Mouse (Mus musculus) heart, embryonic 16.5 days (tissue): Measurements from ENCODE around the gene Pms2. TPM values are rescaled to one million over a fixed set of nuclear protein-coding genes. Genes with fewer than 3 reads are reported as not detected.

Experiments used
- ATAC-seq: fragments of 200-750 bp; cut with Nextera tagmentation; replicated peaks from 2 replicates; pipeline ENCODE4 v1.8.0; 2017; ENCODE audit warnings: moderate number of reproducible peaks; ENCODE audit not compliant: insufficient read depth, low FRiP score; ENCODE audit errors: extremely low read depth
- H3K27ac ChIP-seq: fragments of 300-500 bp; sonication (generic); 2 replicates; pipeline ENCODE4 v1.5.1; 2014; ENCODE audit warnings: mild to moderate bottlenecking, low read length, control low read depth, moderate library complexity
- H3K27me3 ChIP-seq: fragments of 300-500 bp; sonication (generic); 2 replicates; pipeline ENCODE4 v1.6.1; 2014; ENCODE audit warnings: low read length, mixed read lengths; ENCODE audit not compliant: control insufficient read depth, insufficient read depth
- H3K36me3 ChIP-seq: fragments of 300-500 bp; sonication (generic); 2 replicates; pipeline ENCODE4 v1.6.1; 2014; ENCODE audit not compliant: control insufficient read depth, insufficient read depth
- H3K4me1 ChIP-seq: fragments of 300-500 bp; sonication (generic); 2 replicates; pipeline ENCODE4 v1.6.1; 2014; ENCODE audit warnings: low read length, mixed read lengths; ENCODE audit not compliant: control insufficient read depth, insufficient read depth
- H3K4me2 ChIP-seq: fragments of 300-500 bp; sonication (generic); 2 replicates; pipeline ENCODE4 v1.6.1; 2014; ENCODE audit warnings: low read depth, mild to moderate bottlenecking, control low read depth, low read length
- H3K4me3 ChIP-seq: fragments of 300-500 bp; sonication (generic); 2 replicates; pipeline ENCODE4 v1.5.1; 2014; ENCODE audit warnings: mild to moderate bottlenecking, control low read depth, low read length
- H3K9ac ChIP-seq: fragments of 300-500 bp; sonication (generic); 2 replicates; pipeline ENCODE4 v1.6.1; 2014; ENCODE audit warnings: low read length, control low read depth
- H3K9me3 ChIP-seq: fragments of 300-500 bp; sonication (generic); replicated peaks from 2 replicates; pipeline ENCODE4 v1.6.1; 2016; ENCODE audit warnings: low read length; ENCODE audit not compliant: control insufficient read depth
- WGBS: fragments of 180-500 bp; shearing (Covaris S2); extraction: QIAGEN DNeasy Blood & Tissue Kit; methylation state at CpG from one replicate; pipeline ENCODE4 v1.1.7; 2014; 5-methylcytosine and 5-hydroxymethylcytosine counted together
- polyA plus RNA-seq: library from polyadenylated mRNA; unstranded; fragments of >200 nt; fragmentation: Nextera tagmentation; extraction: Ambion mirVana; gene quantifications from 2 replicates; pipeline ENCODE4 v1.2.1, GENCODE M21; 2015

Gene Pms2
- polyA plus RNA-seq, 1 experiment from 2014 or later = 16.7 TPM

DNA sequence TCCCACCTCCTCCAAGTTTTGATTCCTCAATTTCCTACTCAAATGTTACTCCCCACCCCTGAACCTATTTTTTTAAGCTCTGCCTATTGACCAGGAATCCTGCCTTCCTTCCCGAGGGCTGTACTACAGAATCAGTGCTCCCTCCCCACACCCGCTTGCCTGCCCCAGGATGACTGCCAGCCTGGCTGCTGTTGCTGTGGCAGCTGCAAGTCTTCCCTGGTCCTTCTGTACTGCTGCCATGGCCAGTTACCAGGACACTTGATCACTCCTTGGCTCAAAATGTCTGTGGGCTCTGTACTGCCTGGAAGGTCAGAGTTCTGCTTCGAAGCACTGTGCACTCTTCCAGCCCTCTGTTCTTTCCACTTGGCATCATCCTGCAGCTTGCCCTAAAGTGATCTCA, 7.7 kb upstream of the Pms2 start:
- peaks cover 54% of the 10 kb centered on the region for H3K36me3 ChIP-seq

GRCm38 (mm10) chr5:143903813-143904212, 6.0 kb upstream of the Pms2 start:
- Histone ChIP-seq H3K9me3 (no peaks in the 10 kb centered on the region), H3K4me2 (no peak overlapping the region), H3K27ac (no peak overlapping the region), H3K9ac (no peak overlapping the region), H3K4me3 (no peak overlapping the region), H3K27me3 (no peaks in the 10 kb centered on the region), H3K4me1 (peaks cover 22% of the 10 kb centered on the region), H3K36me3 (peaks cover 46% of the 10 kb centered on the region)
- 60% methylated on average over 4 of the region's 4 CpGs for WGBS
- no peak for ATAC-seq

More for the DNA sequence above, 7.7 kb upstream of the Pms2 start:
- H3K27me3 ChIP-seq = no peaks in the 10 kb centered on the region
- 80% methylated on average over 3 of the region's 3 CpGs for WGBS
- no peak overlapping the region for H3K4me3 ChIP-seq
- no peak overlapping the region for H3K9ac ChIP-seq
- ATAC-seq = no peak
- no peak overlapping the region for H3K4me2 ChIP-seq
- H3K9me3 ChIP-seq = no peaks in the 10 kb centered on the region
- peaks cover 6% of the 10 kb centered on the region for H3K4me1 ChIP-seq
- H3K27ac ChIP-seq = no peak overlapping the region

- peaks cover 32% of the 10 kb centered on the region for H3K4me1 ChIP-seq
- H3K27ac ChIP-seq = 0 out of 2 replicates have a peak overlapping the region, but pooled peaks have one; percentile 18
- H3K9ac ChIP-seq = no peak overlapping the region
- H3K4me3 ChIP-seq = no peak overlapping the region
- peaks cover 37% of the 10 kb centered on the region for H3K36me3 ChIP-seq
- ATAC-seq = no peak
- H3K4me2 ChIP-seq = no peak overlapping the region
- WGBS = 80% methylated on average over 8 of the region's 8 CpGs
- H3K9me3 ChIP-seq = no peaks in the 10 kb centered on the region
- no peaks in the 10 kb centered on the region for H3K27me3 ChIP-seq
These were observed 3.3 kb upstream of the Pms2 start for GRCm38 (mm10) chr5:143906429-143906828.

DNA sequence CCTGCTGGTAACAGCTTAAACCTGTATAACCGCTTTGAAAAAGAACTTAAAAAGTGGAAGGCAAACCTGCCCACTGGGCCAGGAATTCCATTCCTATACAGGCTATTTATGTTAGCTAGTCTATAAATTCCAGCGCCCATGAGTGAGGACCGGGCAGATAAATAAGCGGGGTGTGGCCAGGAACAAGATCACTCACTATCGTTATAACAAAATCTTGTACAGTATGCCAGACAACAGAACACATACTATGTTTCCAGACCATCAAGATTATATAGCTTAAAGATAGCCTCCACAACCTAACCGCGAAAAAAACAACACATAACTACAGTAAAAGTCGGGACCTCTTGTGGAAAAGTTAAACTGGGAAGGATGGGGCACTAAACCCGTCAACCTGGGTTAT, 838 bp upstream of the Pms2 start:
- WGBS = 3% methylated on average over 9 of the region's 9 CpGs
- peak overlapping the region; percentile 66 for H3K4me2 ChIP-seq
- H3K36me3 ChIP-seq = peaks cover 20% of the 10 kb centered on the region
- peak overlapping the region; percentile 74 for H3K9ac ChIP-seq
- peaks cover 32% of the 10 kb centered on the region for H3K4me1 ChIP-seq
- no peaks in the 10 kb centered on the region for H3K27me3 ChIP-seq
- H3K9me3 ChIP-seq = no peaks in the 10 kb centered on the region
- ATAC-seq = no peak
- H3K27ac ChIP-seq = peak overlapping the region; percentile 94
- peak overlapping the region; percentile 70 for H3K4me3 ChIP-seq

- Histone ChIP-seq H3K4me1 (no peaks in the 10 kb centered on the region; the same call in 1 of the 2 replicates), H3K9me3 (no peaks in the 10 kb centered on the region), H3K4me2 (no peak overlapping the region), H3K27ac (no peak overlapping the region), H3K4me3 (no peak overlapping the region), H3K9ac (no peak overlapping the region), H3K27me3 (no peaks in the 10 kb centered on the region), H3K36me3 (peaks cover 21% of the 10 kb centered on the region)
- ATAC-seq = no peak
- WGBS = 94% methylated on average over 9 of the region's 9 CpGs
These were observed 6.5 kb downstream of the Pms2 start for GRCm38 (mm10) chr5:143916221-143916620.

DNA sequence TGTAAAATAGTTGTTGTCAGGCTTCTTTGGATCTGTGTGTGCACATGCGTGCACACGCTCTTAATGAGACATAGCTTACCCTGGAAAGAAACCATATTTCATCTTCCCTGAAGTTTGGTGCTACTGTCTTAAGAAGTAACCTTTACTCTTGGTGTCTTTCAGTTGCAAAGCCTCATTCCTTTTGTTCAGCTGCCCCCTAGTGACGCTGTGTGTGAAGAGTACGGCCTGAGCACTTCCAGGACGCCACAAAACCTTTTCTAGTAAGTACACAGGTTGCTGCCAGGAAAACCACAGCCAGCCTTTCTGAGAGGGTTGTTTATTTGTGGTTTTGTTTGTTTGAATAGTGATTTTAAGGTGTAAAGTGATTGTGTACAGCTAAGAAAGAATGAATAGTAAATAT, 7.7 kb downstream of the Pms2 start:
- H3K9ac ChIP-seq = no peak overlapping the region
- H3K4me2 ChIP-seq = no peak overlapping the region
- WGBS = 48% methylated on average over 5 of the region's 5 CpGs
- H3K27ac ChIP-seq = no peak overlapping the region
- ATAC-seq = no peak
- no peaks in the 10 kb centered on the region for H3K9me3 ChIP-seq
- H3K36me3 ChIP-seq = peaks cover 28% of the 10 kb centered on the region
- no peak overlapping the region for H3K4me3 ChIP-seq
- H3K27me3 ChIP-seq = no peaks in the 10 kb centered on the region
- no peaks in the 10 kb centered on the region for H3K4me1 ChIP-seq

DNA sequence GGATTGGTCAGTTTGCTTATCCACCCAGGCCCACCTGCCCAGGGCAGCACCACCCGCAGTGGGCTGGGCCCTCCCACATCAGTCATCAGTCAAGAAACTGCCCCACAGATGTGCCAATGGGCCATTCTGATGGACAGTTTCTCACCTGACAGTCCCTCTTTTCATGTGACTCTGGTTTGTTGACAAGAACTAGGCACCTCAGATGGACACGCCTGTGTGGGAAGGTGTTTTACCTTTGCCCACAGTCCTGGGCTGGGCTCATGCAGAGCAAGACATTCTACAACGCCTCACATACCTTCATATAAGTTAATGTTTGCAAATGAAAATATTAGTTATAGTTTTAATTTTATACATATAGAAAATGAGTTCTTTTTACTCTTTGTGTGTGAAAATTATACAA, 8.4 kb downstream of the Pms2 start:
- no peaks in the 10 kb centered on the region for H3K9me3 ChIP-seq
- no peak for ATAC-seq
- no peak overlapping the region for H3K27ac ChIP-seq
- H3K4me3 ChIP-seq = no peak overlapping the region
- H3K9ac ChIP-seq = no peak overlapping the region
- H3K4me2 ChIP-seq = no peak overlapping the region
- 91% methylated on average over 3 of the region's 3 CpGs for WGBS
- peaks cover 30% of the 10 kb centered on the region for H3K36me3 ChIP-seq
- H3K4me1 ChIP-seq = no peaks in the 10 kb centered on the region
- H3K27me3 ChIP-seq = no peaks in the 10 kb centered on the region

DNA sequence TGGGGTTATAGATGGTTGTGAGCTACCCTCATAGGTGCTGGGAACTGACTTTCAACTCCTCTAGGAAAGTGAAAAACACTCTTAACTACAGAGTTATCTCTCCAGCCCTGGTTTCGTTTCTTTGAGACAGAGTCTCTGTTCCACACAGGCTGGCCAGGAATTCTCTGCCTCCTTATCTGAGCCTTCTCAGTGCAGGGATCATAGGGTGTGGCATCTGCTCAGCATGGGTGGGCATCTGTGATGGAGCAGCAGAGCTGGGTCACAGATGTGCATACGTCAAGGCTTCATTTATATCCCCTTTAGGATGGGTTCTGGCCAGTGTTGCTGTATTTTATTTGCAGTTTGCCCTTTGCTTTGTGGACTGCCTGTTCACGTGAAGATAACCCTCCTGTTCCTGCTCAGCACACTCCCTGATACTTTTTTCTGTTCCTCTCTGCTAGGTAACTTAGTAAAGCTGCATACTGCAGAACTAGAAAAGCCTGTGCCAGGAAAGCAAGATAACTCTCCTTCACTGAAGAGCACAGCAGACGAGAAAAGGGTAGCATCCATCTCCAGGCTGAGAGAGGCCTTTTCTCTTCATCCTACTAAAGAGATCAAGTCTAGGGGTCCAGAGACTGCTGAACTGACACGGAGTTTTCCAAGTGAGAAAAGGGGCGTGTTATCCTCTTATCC, 15.2 kb downstream of the Pms2 start:
- H3K9ac ChIP-seq = no peak overlapping the region
- no peaks in the 10 kb centered on the region for H3K9me3 ChIP-seq
- H3K27me3 ChIP-seq = no peaks in the 10 kb centered on the region
- H3K4me2 ChIP-seq = no peak overlapping the region
- no peaks in the 10 kb centered on the region for H3K4me1 ChIP-seq
- WGBS = 67% methylated on average over 6 of the region's 6 CpGs
- no peak overlapping the region for H3K27ac ChIP-seq
- no peak overlapping the region for H3K4me3 ChIP-seq
- ATAC-seq = no peak
- peaks cover 47% of the 10 kb centered on the region for H3K36me3 ChIP-seq

- WGBS = 91% methylated on average over 8 of the region's 8 CpGs
- H3K27ac ChIP-seq = no peak within 1 kb of the TSS
- H3K4me2 ChIP-seq = no peak within 1 kb of the TSS
- no peaks in the 10 kb centered on the region; the same call in 1 of the 2 replicates for H3K4me1 ChIP-seq
- no peak within 1 kb of the TSS for H3K9ac ChIP-seq
- no peaks in the 10 kb centered on the region for H3K9me3 ChIP-seq
- peaks cover 49% of the 10 kb centered on the region for H3K36me3 ChIP-seq
- no peaks in the 10 kb centered on the region for H3K27me3 ChIP-seq
- no peak within 1 kb of the TSS for H3K4me3 ChIP-seq
- no peak for ATAC-seq
These were observed 18.1 kb downstream of the Pms2 start, which contains the start of gene Gm42421 for GRCm38 (mm10) chr5:143927875-143928274. Gene Gm42421 (plus strand): TSS chr5:143928175.
